Mouse (Mus musculus) adrenal gland (tissue): ENCODE measurements around the gene Fahd1.

Experiments
- intact Hi-C: fragments of 180-260 bp; cut with DNase I; formaldehyde crosslinking; loops from one replicate; pipeline ENCODE4 v1.15.1; 2025

Fahd1 gene

GRCm38 (mm10) chr17:24886134-24886931, 36.2 kb upstream of the Fahd1 start, which contains the start of the genes Nubp2 and Spsb3:
Gene Nubp2 (minus strand): TSS chr17:24886349.
Gene Spsb3 (plus strand): TSS chr17:24886643.
- intact Hi-C loops, result loop anchor here (5.0 kb wide), 1 partner anchor 34 kb away; the partner anchor contains the start of gene Fahd1

GRCm38 (mm10) chr17:24885356-24886133, 35.4 kb upstream of the Fahd1 start:
- intact Hi-C loops, result loop anchor here (2.0 to 5.0 kb wide), 2 partner anchors 33 to 141 kb away; partner anchors contain the start of gene Fahd1

- intact Hi-C loops, result loop anchor here (2.0 kb wide), 1 partner anchor 140 kb away; no protein-coding TSS in a partner anchor
Observed at GRCm38 (mm10) chr17:24884391-24884790, 34.2 kb upstream of the Fahd1 start.

GRCm38 (mm10) chr17:24881738-24882440, 31.7 kb upstream of the Fahd1 start:
- intact Hi-C loops, result no loop called here

GRCm38 (mm10) chr17:24878531-24878930, 28.4 kb upstream of the Fahd1 start:
- intact Hi-C loops, result loop anchor here (5.0 kb wide), 1 partner anchor 36 kb away; the partner anchor contains the start of gene Hagh

GRCm38 (mm10) chr17:24878117-24878397, 27.9 kb upstream of the Fahd1 start:
- intact Hi-C loops, result loop anchor here (5.0 kb wide), 1 partner anchor 36 kb away; the partner anchor contains the start of gene Hagh

GRCm38 (mm10) chr17:24877336-24878116, 27.4 kb upstream of the Fahd1 start:
- intact Hi-C loops, result loop anchor here (5.0 kb wide), 1 partner anchor 35 kb away; the partner anchor contains the start of gene Hagh

- intact Hi-C loops, result loop anchor here (5.0 kb wide), 1 partner anchor 33 kb away; the partner anchor contains the start of gene Hagh
Observed at GRCm38 (mm10) chr17:24874989-24875388, 24.8 kb upstream of the Fahd1 start.

GRCm38 (mm10) chr17:24874405-24874745, 24.2 kb upstream of the Fahd1 start:
- intact Hi-C loops, result no loop called here

GRCm38 (mm10) chr17:24873695-24874404, 23.7 kb upstream of the Fahd1 start:
- intact Hi-C loops, result no loop called here

GRCm38 (mm10) chr17:24867914-24868313, 17.8 kb upstream of the Fahd1 start:
- intact Hi-C loops, result no loop called here

- intact Hi-C loops, result no loop called here
Observed at GRCm38 (mm10) chr17:24865776-24866175, 15.6 kb upstream of the Fahd1 start, which contains the start of gene Igfals. Gene Igfals (plus strand): TSS chr17:24865997.

GRCm38 (mm10) chr17:24861785-24862184, 11.6 kb upstream of the Fahd1 start:
- intact Hi-C loops, result no loop called here

- intact Hi-C loops, result no loop called here
Observed at GRCm38 (mm10) chr17:24860076-24860475, 9.9 kb upstream of the Fahd1 start.

GRCm38 (mm10) chr17:24858967-24859366, 8.8 kb upstream of the Fahd1 start:
- intact Hi-C loops, result no loop called here

- intact Hi-C loops, result no loop called here
Observed at GRCm38 (mm10) chr17:24857831-24858470, 7.8 kb upstream of the Fahd1 start.

GRCm38 (mm10) chr17:24856589-24856988, 6.4 kb upstream of the Fahd1 start:
- intact Hi-C loops, result no loop called here

- intact Hi-C loops, result no loop called here
Observed at GRCm38 (mm10) chr17:24855838-24856464, 5.8 kb upstream of the Fahd1 start.
